Mouse (Mus musculus): ENCODE measurements around the gene Gm17535.
"Not testable (repeated sequence)": the region's sequence is repeated elsewhere in the genome, so short reads cannot be mapped to it uniquely, and the experiment has no call there.

DNA sequence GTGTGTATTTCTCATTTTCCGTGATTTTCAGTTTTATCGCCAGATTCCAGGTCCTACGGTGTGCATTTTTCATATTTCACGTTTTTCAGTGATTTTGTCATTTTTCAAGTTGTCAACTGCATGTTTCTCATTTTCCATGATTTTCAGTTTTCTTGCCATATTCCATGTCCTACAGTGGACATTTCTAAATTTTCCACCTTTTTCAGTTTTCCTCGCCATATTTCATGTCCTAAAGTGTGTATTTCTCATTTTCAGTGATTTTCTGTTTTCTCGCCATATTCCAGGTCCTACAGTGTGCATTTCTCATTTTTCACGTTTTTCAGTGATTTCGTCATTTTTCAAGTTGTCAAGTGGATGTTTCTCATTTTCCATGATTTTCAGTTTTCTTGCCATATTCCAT, 33.4 kb upstream of the Gm17535 start:
- TF ChIP-seq CTCF (IDR thresholded peaks at IDR 0.05; ENCODE audit: control insufficient read depth, insufficient read depth, insufficient replicate concordance, low read depth, low read length); POLR2A (IDR thresholded peaks at IDR 0.05; ENCODE audit: control insufficient read depth, low read depth, low read length): not testable (repeated sequence)
